Mouse (Mus musculus): Measurements from ENCODE around the gene Nicn1.

DNA sequence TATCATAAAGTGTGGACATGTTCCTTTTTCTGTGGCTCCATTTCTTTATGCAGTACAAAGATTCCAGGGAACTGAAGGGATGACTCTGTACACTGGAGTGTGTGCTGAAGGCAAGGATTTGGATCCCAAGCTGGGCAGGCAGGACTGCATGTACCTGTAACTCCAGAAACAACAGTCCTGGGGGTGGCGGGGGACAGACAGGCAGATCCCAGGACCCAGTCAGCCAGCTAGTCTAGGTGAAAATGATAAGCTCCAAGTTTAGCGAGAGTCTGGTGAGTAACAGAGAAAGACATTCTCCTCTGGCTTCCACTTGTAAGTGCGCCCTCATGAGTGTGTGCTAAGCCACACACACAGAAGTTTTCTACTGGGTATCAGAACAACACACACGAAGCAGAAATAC is 29.7 kb upstream of the Nicn1 start:
- TF ChIP-seq POLR2A (IDR thresholded peaks at IDR 0.05; ENCODE audit: low read depth, low read length) (no peak), CTCF (conservative IDR thresholded peaks at IDR 0.05; ENCODE audit: insufficient read depth, insufficient read length, low read depth, low read length) (no peak)
